Mouse (Mus musculus): ENCODE data around the gene Anp32a.
A peak's percentile ranks its signal among the peaks of the same experiment; 100 is the strongest.

Gene Anp32a

GRCm38 (mm10) chr9:62368256-62368905 is 27.3 kb downstream of the Anp32a start:
- no peak for DNase-seq (ENCODE audit: extremely low spot score, low spot score)

GRCm38 (mm10) chr9:62369172-62369571 is 28.1 kb downstream of the Anp32a start:
- DNase-seq (ENCODE audit: extremely low spot score, low spot score) = no peak

GRCm38 (mm10) chr9:62370186-62370585 is 29.1 kb downstream of the Anp32a start:
- no peak for DNase-seq (ENCODE audit: extremely low spot score, low spot score)

GRCm38 (mm10) chr9:62370648-62371280 is 29.7 kb downstream of the Anp32a start:
- no peak for DNase-seq (ENCODE audit: extremely low spot score, low spot score)

GRCm38 (mm10) chr9:62371745-62372555 is 30.9 kb downstream of the Anp32a start:
- no peak for DNase-seq (ENCODE audit: extremely low spot score, low spot score)

- no peak for DNase-seq (ENCODE audit: extremely low spot score, low spot score)
Measured at GRCm38 (mm10) chr9:62372556-62373221, 31.6 kb downstream of the Anp32a start.

GRCm38 (mm10) chr9:62373222-62374123 is 32.4 kb downstream of the Anp32a start:
- DNase-seq (ENCODE audit: extremely low spot score, low spot score) = peak; percentile 54

- DNase-seq (ENCODE audit: extremely low spot score, low spot score) = no peak
Measured at GRCm38 (mm10) chr9:62374276-62374675, 33.2 kb downstream of the Anp32a start.

- DNase-seq (ENCODE audit: extremely low spot score, low spot score) = no peak
Measured at GRCm38 (mm10) chr9:62377897-62378296, 36.8 kb downstream of the Anp32a start.

- DNase-seq (ENCODE audit: extremely low spot score, low spot score) = no peak
Measured at GRCm38 (mm10) chr9:62380351-62380750, 39.3 kb downstream of the Anp32a start.

GRCm38 (mm10) chr9:62381402-62381913 is 40.4 kb downstream of the Anp32a start:
- DNase-seq (ENCODE audit: extremely low spot score, low spot score) = no peak

GRCm38 (mm10) chr9:62382519-62383084 is 41.5 kb downstream of the Anp32a start:
- no peak for DNase-seq (ENCODE audit: extremely low spot score, low spot score)

GRCm38 (mm10) chr9:62385062-62385461 is 44.0 kb downstream of the Anp32a start:
- no peak for DNase-seq (ENCODE audit: extremely low spot score, low spot score)

- DNase-seq (ENCODE audit: extremely low spot score, low spot score) = no peak
Measured at GRCm38 (mm10) chr9:62385727-62386518, 44.8 kb downstream of the Anp32a start.

GRCm38 (mm10) chr9:62389735-62390134 is 48.6 kb downstream of the Anp32a start:
- DNase-seq (ENCODE audit: extremely low spot score, low spot score) = no peak

GRCm38 (mm10) chr9:62393531-62393930 is 52.4 kb downstream of the Anp32a start:
- no peak for DNase-seq (ENCODE audit: extremely low spot score, low spot score)

- DNase-seq (ENCODE audit: extremely low spot score, low spot score) = no peak
Measured at GRCm38 (mm10) chr9:62394163-62394562, 53.1 kb downstream of the Anp32a start.

- no peak for DNase-seq (ENCODE audit: extremely low spot score, low spot score)
Measured at GRCm38 (mm10) chr9:62400531-62401170, 59.6 kb downstream of the Anp32a start.

GRCm38 (mm10) chr9:62401589-62401988 is 60.5 kb downstream of the Anp32a start:
- DNase-seq (ENCODE audit: extremely low spot score, low spot score) = no peak
